Mouse (Mus musculus) myocyte (in vitro differentiated cells): ENCODE data around the gene Kcnd3.

Experiments
- CEBPB ChIP-seq: IDR thresholded peaks from 2 replicates; pipeline ENCODE4 v1.6.1; 2011; ENCODE audit warnings: mild to moderate bottlenecking, moderate library complexity; ENCODE audit not compliant: poor library complexity, insufficient read depth, severe bottlenecking
- MAX ChIP-seq: IDR thresholded peaks from one replicate; pipeline ENCODE4 v1.6.1; 2011; ENCODE audit warnings: low read depth, mild to moderate bottlenecking, control low read depth
- MYOG ChIP-seq, 3 experiments: IDR thresholded peaks; one replicate each; pipeline ENCODE4 v1.6.1; 2011; ENCODE audit warnings: control low read depth in 2 of 3, low read depth in 2 of 3, mild to moderate bottlenecking in 2 of 3; ENCODE audit not compliant: insufficient read length in 2 of 3, control insufficient read depth in 1 of 3, insufficient read depth in 1 of 3
- POLR2A ChIP-seq: IDR thresholded peaks from one replicate; pipeline ENCODE4 v1.6.1; 2011; ENCODE audit warnings: low read depth, mild to moderate bottlenecking, control low read depth, moderate library complexity; ENCODE audit not compliant: insufficient read length
- POLR2AphosphoS2 ChIP-seq: IDR thresholded peaks from one replicate; pipeline ENCODE4 v1.6.1; 2011; ENCODE audit warnings: low read depth, control low read depth; ENCODE audit not compliant: insufficient read length
- REST ChIP-seq: IDR thresholded peaks from one replicate; pipeline ENCODE4 v1.6.1; 2011; ENCODE audit warnings: mild to moderate bottlenecking, control low read depth, moderate library complexity; ENCODE audit not compliant: insufficient read depth, insufficient read length
- TCF3 ChIP-seq: IDR thresholded peaks from one replicate; pipeline ENCODE4 v1.6.1; 2011; ENCODE audit warnings: low read depth, control low read depth; ENCODE audit not compliant: insufficient read length
- USF1 ChIP-seq: IDR thresholded peaks from one replicate; pipeline ENCODE4 v1.6.1; 2011; ENCODE audit warnings: low read depth, mild to moderate bottlenecking, control low read depth, moderate library complexity

DNA sequence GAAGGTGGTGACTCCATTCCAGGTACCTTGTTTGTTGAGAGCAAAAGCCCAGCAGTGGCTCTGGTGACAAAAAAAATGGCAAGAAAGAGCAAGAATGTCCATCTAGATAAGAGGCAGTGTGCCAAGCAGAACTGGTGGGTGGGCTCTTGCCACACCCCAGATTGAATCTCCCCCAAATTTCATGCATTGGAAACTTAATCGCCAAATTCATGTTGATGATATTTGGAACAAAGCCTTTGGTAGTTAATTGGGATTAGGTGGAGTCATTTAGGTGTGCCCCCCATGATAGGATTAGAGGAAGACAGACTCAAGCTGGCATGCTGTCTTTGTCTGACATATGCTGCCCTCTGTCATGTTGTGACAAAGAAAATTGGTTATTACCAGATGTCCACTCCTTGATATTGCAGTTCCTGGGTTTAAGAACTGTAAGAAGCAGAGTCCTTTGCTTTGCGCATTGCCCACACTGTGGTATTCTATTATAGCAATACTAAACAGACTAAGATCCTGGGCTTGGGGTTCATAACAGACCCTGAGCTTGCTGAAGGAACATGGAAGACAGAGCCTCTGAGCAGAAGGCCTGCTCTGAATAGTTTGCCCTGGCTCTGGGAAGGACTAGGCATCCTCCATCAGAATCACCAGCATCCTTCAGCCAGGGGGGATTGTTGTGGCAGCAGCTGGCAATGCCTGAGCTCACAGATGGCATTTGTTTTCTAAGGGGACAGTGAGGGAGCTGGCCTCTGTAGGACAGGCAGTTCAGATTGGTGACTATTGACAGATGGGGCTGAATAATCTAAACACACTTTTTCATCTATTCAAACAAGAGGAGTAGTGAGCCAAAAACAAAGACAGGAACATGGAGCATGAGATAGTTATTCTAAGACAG is 165.0 kb downstream of the Kcnd3 start:
- TF ChIP-seq POLR2A (no peak), POLR2AphosphoS2 (no peak), REST (no peak), MYOG (IDR thresholded peaks at IDR 0.05; ENCODE audit: control insufficient read depth in 1 of 3, insufficient read depth in 1 of 3, insufficient read length in 2 of 3, low read depth in 2 of 3) (no peak), MAX (no peak), TCF3 (no peak), CEBPB (no peak), USF1 (no peak)
